Mouse (Mus musculus) limb, embryonic 12.5 days (tissue): ENCODE data around the gene Fermt1. TPM values are rescaled to one million over a fixed set of nuclear protein-coding genes. Genes with fewer than 3 reads are reported as not detected.

ENCODE experiments used
- ATAC-seq: fragments of 200-750 bp; cut with Nextera tagmentation; 2 replicates; pipeline ENCODE4 v1.8.0; 2017; ENCODE audit warnings: low read depth, moderate TSS enrichment; ENCODE audit not compliant: insufficient number of reproducible peaks, insufficient read depth, low FRiP score, low TSS enrichment
- H3K27ac ChIP-seq: fragments of 300-500 bp; sonication (generic); 2 replicates; pipeline ENCODE4 v1.5.1; 2016; ENCODE audit warnings: mild to moderate bottlenecking, moderate library complexity
- H3K27me3 ChIP-seq: fragments of 300-500 bp; sonication (generic); 2 replicates; pipeline ENCODE4 v1.6.1; 2016; ENCODE audit warnings: mild to moderate bottlenecking, moderate library complexity
- H3K36me3 ChIP-seq: fragments of 300-500 bp; sonication (generic); 2 replicates; pipeline ENCODE4 v1.6.1; 2016; ENCODE audit warnings: mild to moderate bottlenecking, moderate library complexity
- H3K4me1 ChIP-seq: fragments of 300-500 bp; sonication (generic); replicated peaks from 2 replicates; pipeline ENCODE4 v1.6.1; 2016
- H3K4me2 ChIP-seq: fragments of 300-500 bp; sonication (generic); 2 replicates; pipeline ENCODE4 v1.6.1; 2016; ENCODE audit warnings: mild to moderate bottlenecking, moderate library complexity
- H3K4me3 ChIP-seq: fragments of 300-500 bp; sonication (generic); replicated peaks from 2 replicates; pipeline ENCODE4 v1.5.1; 2016; ENCODE audit warnings: mild to moderate bottlenecking
- H3K9ac ChIP-seq: fragments of 300-500 bp; sonication (generic); replicated peaks from 2 replicates; pipeline ENCODE4 v1.6.1; 2016; ENCODE audit warnings: mild to moderate bottlenecking, moderate library complexity
- H3K9me3 ChIP-seq: fragments of 300-500 bp; sonication (generic); 2 replicates; pipeline ENCODE4 v1.6.1; 2016; ENCODE audit warnings: mild to moderate bottlenecking, moderate library complexity
- WGBS: fragments of 180-500 bp; shearing (Covaris S2); methylation state at CpG from one replicate; pipeline ENCODE4 v1.1.7; 2016; 5-methylcytosine and 5-hydroxymethylcytosine counted together
- polyA plus RNA-seq: library from polyadenylated mRNA; unstranded; fragments of >200 nt; fragmentation: Nextera tagmentation; extraction: Ambion mirVana; gene quantifications from 2 replicates; pipeline ENCODE4 v1.2.1, GENCODE M21; 2016

Fermt1 gene
- polyA plus RNA-seq, 1 experiment from 2014 or later: 12.5 TPM

- no peaks in the 10 kb centered on the region for H3K9me3 ChIP-seq
- no peaks in the 10 kb centered on the region for H3K27me3 ChIP-seq
- 78% methylated on average over 5 of the region's 5 CpGs for WGBS
- ATAC-seq: no peak
- H3K4me2 ChIP-seq: no peak overlapping the region
- H3K4me3 ChIP-seq: no peak overlapping the region
- no peak overlapping the region for H3K27ac ChIP-seq
- no peaks in the 10 kb centered on the region for H3K4me1 ChIP-seq
- peaks cover 38% of the 10 kb centered on the region for H3K36me3 ChIP-seq
- H3K9ac ChIP-seq: no peak overlapping the region
These were observed 89.4 kb downstream of the Fermt1 start for GRCm38 (mm10) chr2:132856333-132856732.

Other genes with a start within 250 kb of the Fermt1 start
- 0.11 and 0.35 TPM in 2 replicates for gene Chgb, start 164.6 kb downstream of the Fermt1 start, polyA plus RNA-seq
- gene Trmt6, start 129.9 kb downstream of the Fermt1 start, polyA plus RNA-seq: 34.1 and 38.7 TPM in 2 replicates
- 22.1 and 23.3 TPM in 2 replicates for gene Mcm8, start 129.8 kb downstream of the Fermt1 start, polyA plus RNA-seq
- gene Crls1, start 99.2 kb downstream of the Fermt1 start, polyA plus RNA-seq: 26.9 and 31.9 TPM in 2 replicates
- 0.23 and 0.37 TPM in 2 replicates for gene Lrrn4, start 65.0 kb downstream of the Fermt1 start, polyA plus RNA-seq